Mouse (Mus musculus): ENCODE measurements at regions not wholly inside any gene's neighbourhood (a gene's known extent, or its start where the extent isn't known, plus 50 kb on each side); places are given as distances from the start of the nearest gene placed in this dataset.

DNA sequence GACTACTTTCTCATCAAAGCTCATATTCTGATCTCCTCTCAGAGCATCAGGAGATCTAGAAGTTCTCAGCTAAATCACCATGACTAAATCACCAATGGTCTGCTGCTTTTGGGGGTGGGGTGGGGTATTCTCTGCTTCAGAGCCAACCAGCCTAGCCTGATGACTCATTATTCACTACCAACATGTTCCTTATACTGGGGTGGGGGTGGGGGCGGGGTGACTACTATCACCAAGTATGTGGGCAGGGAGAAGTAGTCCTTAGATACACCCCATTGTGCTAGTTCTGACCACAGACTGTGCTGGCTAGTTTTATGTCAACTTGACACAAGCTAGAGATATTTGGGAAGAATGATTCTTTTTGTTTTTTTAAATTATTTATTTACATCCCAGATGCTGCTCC is 143.0 kb downstream of the Cbln1 start:
- H3K27me3 ChIP-seq, result no peaks in the 10 kb centered on the region
- no peak for ATAC-seq

DNA sequence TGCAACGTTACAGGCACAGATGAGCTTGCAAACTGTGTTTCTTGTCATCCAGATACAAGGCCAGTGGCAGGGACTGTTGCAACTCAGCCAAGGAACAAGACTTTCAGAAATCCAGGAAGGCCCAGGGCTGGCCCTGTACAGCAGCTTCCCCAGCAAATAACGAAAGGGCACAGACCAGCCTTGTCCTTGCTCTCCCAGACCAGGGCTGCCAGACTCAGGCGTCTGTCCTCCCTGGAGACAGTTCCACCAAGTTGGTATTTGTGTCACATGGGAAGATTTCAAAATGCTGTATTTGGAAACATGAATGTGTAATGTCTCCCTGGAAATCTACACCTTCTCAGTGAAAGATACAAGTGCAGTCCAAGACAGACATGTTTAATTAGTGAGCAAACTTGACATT is 157.8 kb downstream of the Cbln1 start:
- peak overlapping the region; percentile 16; the same call in 1 of the 2 replicates for H3K27ac ChIP-seq
- 77% methylated on average over 3 of the region's 3 CpGs for WGBS

More for the DNA sequence above, 143.0 kb downstream of the Cbln1 start:
- Histone ChIP-seq H3K4me3 (replicated peaks) (no peak overlapping the region), H3K27ac (no peak overlapping the region), H3K36me3 (no peaks in the 10 kb centered on the region), H3K4me2 (replicated peaks) (no peak overlapping the region), H3K9ac (replicated peaks) (no peak overlapping the region), H3K4me1 (replicated peaks) (no peaks in the 10 kb centered on the region), H3K9me3 (no peaks in the 10 kb centered on the region)
- 69% methylated on average over 1 of the region's 1 CpGs for WGBS

GRCm38 (mm10) chr8:87311282-87311681 is 161.1 kb downstream of the Cbln1 start:
- no peaks in the 10 kb centered on the region for H3K36me3 ChIP-seq
- H3K9ac ChIP-seq (replicated peaks), result no peak overlapping the region
- no peak overlapping the region for H3K4me2 ChIP-seq (replicated peaks)
- no peak overlapping the region for H3K4me3 ChIP-seq (replicated peaks)
- H3K27me3 ChIP-seq, result no peaks in the 10 kb centered on the region
- WGBS, result 74% methylated on average over 7 of the region's 7 CpGs
- no peak for ATAC-seq
- H3K27ac ChIP-seq, result no peak overlapping the region
- H3K9me3 ChIP-seq, result no peaks in the 10 kb centered on the region
- 0 out of 2 replicates have a peak, but pooled peaks cover 5% of the 10 kb centered on the region for H3K4me1 ChIP-seq (replicated peaks)

More for the DNA sequence above, 157.8 kb downstream of the Cbln1 start:
- Histone ChIP-seq H3K4me1 (replicated peaks) (0 out of 2 replicates have a peak, but pooled peaks cover 5% of the 10 kb centered on the region), H3K27me3 (no peaks in the 10 kb centered on the region), H3K36me3 (no peaks in the 10 kb centered on the region), H3K4me3 (replicated peaks) (no peak overlapping the region), H3K9ac (replicated peaks) (no peak overlapping the region), H3K9me3 (no peaks in the 10 kb centered on the region), H3K4me2 (replicated peaks) (no peak overlapping the region)
- peak; percentile 34; the same call in 1 of the 2 replicates for ATAC-seq

DNA sequence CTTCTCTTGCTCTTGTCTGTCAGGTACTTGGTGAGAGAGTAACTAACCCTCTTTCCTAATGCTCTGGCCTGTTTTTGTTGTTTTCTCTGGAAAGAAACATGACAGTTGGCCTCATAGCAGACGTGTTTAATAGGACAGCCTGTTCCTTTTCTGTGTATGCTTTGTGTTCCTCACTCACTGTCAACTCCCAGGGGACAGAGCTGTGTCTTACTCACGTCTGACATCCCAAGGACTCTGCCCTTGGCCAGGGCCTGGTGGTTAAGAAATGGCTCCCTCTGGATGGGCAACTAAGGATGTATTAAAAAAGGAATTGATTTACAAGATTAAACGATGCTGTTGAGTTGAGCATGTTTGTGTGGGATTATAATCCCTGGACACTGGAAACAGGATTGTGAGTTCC is 164.1 kb downstream of the Cbln1 start:
- 73% methylated on average over 3 of the region's 3 CpGs for whole genome bisulfite sequencing
- no peak for ATAC-seq

GRCm38 (mm10) chr8:87305001-87305400 is 167.4 kb downstream of the Cbln1 start:
- H3K27ac ChIP-seq, result no peak overlapping the region
- ATAC-seq, result no peak
- H3K36me3 ChIP-seq, result no peaks in the 10 kb centered on the region
- H3K4me2 ChIP-seq (replicated peaks), result no peak overlapping the region
- H3K9ac ChIP-seq (replicated peaks), result no peak overlapping the region
- H3K4me3 ChIP-seq (replicated peaks), result no peak overlapping the region
- no peaks in the 10 kb centered on the region; the same call in 1 of the 2 replicates for H3K4me1 ChIP-seq (replicated peaks)
- H3K27me3 ChIP-seq, result no peaks in the 10 kb centered on the region
- H3K9me3 ChIP-seq, result no peaks in the 10 kb centered on the region
- 92% methylated on average over 6 of the region's 6 CpGs for WGBS

More for the DNA sequence above, 164.1 kb downstream of the Cbln1 start:
- H3K36me3 ChIP-seq, result no peaks in the 10 kb centered on the region
- H3K27ac ChIP-seq, result no peak overlapping the region
- no peaks in the 10 kb centered on the region for H3K9me3 ChIP-seq
- H3K9ac ChIP-seq (replicated peaks), result no peak overlapping the region
- H3K4me1 ChIP-seq (replicated peaks), result 0 out of 2 replicates have a peak, but pooled peaks cover 5% of the 10 kb centered on the region
- H3K4me3 ChIP-seq (replicated peaks), result no peak overlapping the region
- H3K4me2 ChIP-seq (replicated peaks), result no peak overlapping the region
- no peaks in the 10 kb centered on the region for H3K27me3 ChIP-seq

DNA sequence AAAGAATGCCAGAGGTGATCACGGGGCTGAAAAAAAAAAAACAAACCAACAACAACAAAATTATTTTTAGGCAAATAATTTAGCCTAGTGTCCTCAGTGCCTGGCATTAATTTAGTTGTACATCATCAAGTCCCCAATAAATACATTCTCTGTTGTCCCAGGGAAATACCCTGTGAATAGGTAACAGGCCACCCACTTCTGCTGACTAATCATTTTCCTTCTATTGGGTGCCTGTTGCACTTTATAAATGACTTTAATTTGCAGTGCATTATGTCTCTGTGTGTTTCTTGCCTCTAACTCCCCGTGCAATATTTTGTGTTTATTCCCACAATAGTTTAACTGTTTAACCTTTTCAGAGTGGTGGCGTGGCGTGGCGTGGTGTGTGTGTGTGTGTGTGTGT is 168.9 kb downstream of the Cbln1 start:
- H3K9ac ChIP-seq (replicated peaks), result no peak overlapping the region
- no peaks in the 10 kb centered on the region for H3K27me3 ChIP-seq
- no peak for ATAC-seq
- 83% methylated on average over 5 of the region's 5 CpGs for WGBS
- H3K27ac ChIP-seq, result no peak overlapping the region
- H3K4me3 ChIP-seq (replicated peaks), result no peak overlapping the region
- H3K36me3 ChIP-seq, result no peaks in the 10 kb centered on the region
- H3K4me2 ChIP-seq (replicated peaks), result no peak overlapping the region
- no peaks in the 10 kb centered on the region; the same call in 1 of the 2 replicates for H3K4me1 ChIP-seq (replicated peaks)
- H3K9me3 ChIP-seq, result no peaks in the 10 kb centered on the region

DNA sequence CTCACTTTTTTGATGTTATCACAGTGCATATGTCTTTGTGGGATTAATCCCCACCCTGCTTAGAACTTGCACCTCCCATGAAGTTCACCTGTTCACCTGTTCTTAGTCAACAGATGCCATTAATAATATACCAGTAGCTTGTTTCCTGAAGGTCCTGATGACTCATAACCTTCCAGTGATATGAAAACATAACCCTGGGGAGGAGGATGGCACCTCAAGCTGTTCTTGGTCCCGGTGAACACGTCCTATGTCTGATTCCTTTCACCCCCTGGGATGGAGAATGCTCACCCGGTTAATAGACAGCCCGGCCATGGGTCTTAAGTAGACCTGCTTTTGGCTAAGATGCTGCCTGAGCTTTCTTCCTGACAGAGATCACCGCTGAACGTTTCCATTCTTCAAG is 174.6 kb downstream of the Cbln1 start:
- no peak for ATAC-seq
- Histone ChIP-seq H3K9me3 (no peaks in the 10 kb centered on the region), H3K4me3 (replicated peaks) (no peak overlapping the region), H3K4me1 (replicated peaks) (no peaks in the 10 kb centered on the region; the same call in 1 of the 2 replicates), H3K9ac (replicated peaks) (no peak overlapping the region), H3K4me2 (replicated peaks) (no peak overlapping the region), H3K36me3 (no peaks in the 10 kb centered on the region), H3K27ac (no peak overlapping the region), H3K27me3 (no peaks in the 10 kb centered on the region)
- WGBS, result 89% methylated on average over 6 of the region's 6 CpGs

GRCm38 (mm10) chr8:87297331-87297730 is 175.1 kb downstream of the Cbln1 start:
- no peak overlapping the region for H3K4me2 ChIP-seq (replicated peaks)
- no peak overlapping the region for H3K9ac ChIP-seq (replicated peaks)
- 91% methylated on average over 3 of the region's 3 CpGs for WGBS
- ATAC-seq, result no peak
- no peaks in the 10 kb centered on the region for H3K27me3 ChIP-seq
- no peak overlapping the region for H3K4me3 ChIP-seq (replicated peaks)
- H3K4me1 ChIP-seq (replicated peaks), result no peaks in the 10 kb centered on the region; the same call in 1 of the 2 replicates
- no peak overlapping the region for H3K27ac ChIP-seq
- no peaks in the 10 kb centered on the region for H3K36me3 ChIP-seq
- H3K9me3 ChIP-seq, result no peaks in the 10 kb centered on the region

GRCm38 (mm10) chr8:87286059-87286458 is 186.3 kb downstream of the Cbln1 start:
- 78% methylated on average over 8 of the region's 8 CpGs for WGBS
- Histone ChIP-seq H3K4me3 (replicated peaks) (no peak overlapping the region), H3K9me3 (no peaks in the 10 kb centered on the region), H3K27me3 (no peaks in the 10 kb centered on the region), H3K9ac (replicated peaks) (no peak overlapping the region), H3K4me1 (replicated peaks) (no peaks in the 10 kb centered on the region; the same call in 1 of the 2 replicates), H3K27ac (no peak overlapping the region), H3K36me3 (no peaks in the 10 kb centered on the region), H3K4me2 (replicated peaks) (no peak overlapping the region)
- ATAC-seq, result no peak

- H3K9ac ChIP-seq (replicated peaks), result no peak overlapping the region
- no peak overlapping the region for H3K27ac ChIP-seq
- no peak for ATAC-seq
- H3K4me2 ChIP-seq (replicated peaks), result no peak overlapping the region
- H3K9me3 ChIP-seq, result no peaks in the 10 kb centered on the region
- no peaks in the 10 kb centered on the region for H3K36me3 ChIP-seq
- H3K4me3 ChIP-seq (replicated peaks), result no peak overlapping the region
- H3K27me3 ChIP-seq, result no peaks in the 10 kb centered on the region
- no peaks in the 10 kb centered on the region; the same call in 1 of the 2 replicates for H3K4me1 ChIP-seq (replicated peaks)
- 84% methylated on average over 4 of the region's 4 CpGs for WGBS
These were observed 188.1 kb downstream of the Cbln1 start for GRCm38 (mm10) chr8:87284356-87284755.

GRCm38 (mm10) chr8:87282511-87282910 is 189.9 kb downstream of the Cbln1 start:
- 95% methylated on average over 4 of the region's 4 CpGs for WGBS
- no peak for ATAC-seq
- H3K4me2 ChIP-seq (replicated peaks), result no peak overlapping the region
- no peak overlapping the region for H3K27ac ChIP-seq
- H3K36me3 ChIP-seq, result no peaks in the 10 kb centered on the region
- H3K4me3 ChIP-seq (replicated peaks), result no peak overlapping the region
- H3K9ac ChIP-seq (replicated peaks), result no peak overlapping the region
- H3K9me3 ChIP-seq, result no peaks in the 10 kb centered on the region
- H3K27me3 ChIP-seq, result no peaks in the 10 kb centered on the region
- H3K4me1 ChIP-seq (replicated peaks), result no peaks in the 10 kb centered on the region; the same call in 1 of the 2 replicates

DNA sequence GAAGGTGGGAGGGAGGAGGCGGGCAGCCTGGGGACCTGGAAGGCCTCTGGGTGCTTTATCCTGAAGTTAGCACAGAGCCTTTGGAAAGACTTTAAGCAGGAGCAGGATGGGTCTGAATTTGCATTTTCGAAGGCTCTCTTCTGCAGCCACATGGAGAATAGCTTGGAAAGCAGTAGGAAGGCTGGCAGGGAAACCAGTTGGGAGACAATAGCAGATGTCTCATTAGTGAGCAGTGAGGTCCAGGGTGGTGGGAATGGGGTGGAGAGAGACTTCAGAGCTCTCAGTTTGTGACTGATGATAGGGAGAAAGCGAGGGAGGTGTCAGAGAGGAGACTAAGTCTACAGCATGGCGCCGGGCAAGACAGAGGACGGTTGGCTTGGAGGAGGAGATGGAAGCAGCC is 199.1 kb downstream of the Cbln1 start:
- Histone ChIP-seq H3K4me2 (replicated peaks) (no peak overlapping the region), H3K4me3 (replicated peaks) (no peak overlapping the region), H3K4me1 (replicated peaks) (no peaks in the 10 kb centered on the region), H3K36me3 (no peaks in the 10 kb centered on the region), H3K27me3 (no peaks in the 10 kb centered on the region), H3K9ac (replicated peaks) (no peak overlapping the region), H3K27ac (no peak overlapping the region), H3K9me3 (0 out of 2 replicates have a peak, but pooled peaks cover 2% of the 10 kb centered on the region)
- no peak for ATAC-seq
- WGBS, result 93% methylated on average over 6 of the region's 6 CpGs

GRCm38 (mm10) chr8:87270525-87271187 is 201.8 kb downstream of the Cbln1 start:
- Histone ChIP-seq H3K4me2 (replicated peaks) (no peak overlapping the region), H3K4me1 (replicated peaks) (no peaks in the 10 kb centered on the region), H3K27ac (no peak overlapping the region), H3K9ac (replicated peaks) (no peak overlapping the region), H3K27me3 (no peaks in the 10 kb centered on the region), H3K36me3 (no peaks in the 10 kb centered on the region), H3K9me3 (no peaks in the 10 kb centered on the region), H3K4me3 (replicated peaks) (no peak overlapping the region)
- no peak for ATAC-seq
- WGBS, result 89% methylated on average over 3 of the region's 3 CpGs
